In genomic region chr15:83350859-83351258, GRCm38 (mm10) we compare ENCODE assay signal across 9 mouse cellular contexts. TPM values are rescaled to one million over a fixed set of nuclear protein-coding genes. Genes with fewer than 3 reads are reported as not detected.
DNase-seq lines count a peak whose midpoint lies in the region; ATAC-seq lines count a peak whose summit lies in the region.
"Had no signal": no experiment of that assay in that cellular context is flagged by ENCODE, and none has a peak within 500 bp of the region (broad histone marks: within the 10 kb centered on the region; RNA-seq: fewer than 3 reads in every experiment).

No protein-coding gene starts in this region.

- no peaks in the 10 kb centered on the region for H3K27me3 ChIP-seq in heart, embryonic 11.5 days (ENCODE audit: control insufficient read depth, insufficient read depth, low read length)
- no peaks in the 10 kb centered on the region for H3K27me3 ChIP-seq in neural tube, embryonic 12.5 days (replicated peaks)
- no peaks in the 10 kb centered on the region for H3K27me3 ChIP-seq in liver, embryonic 13.5 days
- H3K27me3 ChIP-seq in stomach, embryonic 15.5 days (replicated peaks) = no peaks in the 10 kb centered on the region

- peaks cover 6% of the 10 kb centered on the region; the same call in 1 of the 2 replicates for H3K4me1 ChIP-seq in heart, embryonic 11.5 days (ENCODE audit: control insufficient read depth, insufficient read depth, low read length)
- H3K4me1 ChIP-seq in neural tube, embryonic 12.5 days = peaks cover 11% of the 10 kb centered on the region
- H3K4me1 ChIP-seq in liver, embryonic 13.5 days (replicated peaks) = peaks cover 35% of the 10 kb centered on the region
- 0 out of 2 replicates have a peak, but pooled peaks cover 20% of the 10 kb centered on the region for H3K4me1 ChIP-seq in stomach, embryonic 15.5 days

- no peaks in the 10 kb centered on the region for H3K9me3 ChIP-seq in heart, embryonic 11.5 days (replicated peaks; ENCODE audit: control insufficient read depth, low read length)
- H3K9me3 ChIP-seq in neural tube, embryonic 12.5 days = no peaks in the 10 kb centered on the region
- H3K9me3 ChIP-seq in liver, embryonic 13.5 days (replicated peaks) = no peaks in the 10 kb centered on the region
- no peaks in the 10 kb centered on the region for H3K9me3 ChIP-seq in stomach, embryonic 15.5 days

- no peaks in the 10 kb centered on the region for H3K36me3 ChIP-seq in heart, embryonic 11.5 days (ENCODE audit: control insufficient read depth, insufficient read depth, low read length)
- H3K36me3 ChIP-seq in neural tube, embryonic 12.5 days = no peaks in the 10 kb centered on the region
- H3K36me3 ChIP-seq in liver, embryonic 13.5 days = peaks cover 5% of the 10 kb centered on the region; the same call in 1 of the 2 replicates
- H3K36me3 ChIP-seq in stomach, embryonic 15.5 days = no peaks in the 10 kb centered on the region

- intact Hi-C loops in heart, postnatal 25 days (cut with DNase I) = no loop called here

- H3K4me3 ChIP-seq in heart, embryonic 11.5 days (ENCODE audit: low read depth, low read length) = peak overlapping the region; percentile 78; the same call in 1 of the 2 replicates
- no peak overlapping the region for H3K4me3 ChIP-seq in neural tube, embryonic 12.5 days
- no peak overlapping the region for H3K4me3 ChIP-seq in liver, embryonic 13.5 days (replicated peaks)
- H3K4me3 ChIP-seq in stomach, embryonic 15.5 days (replicated peaks) = peak overlapping the region; percentile 76

- H3K4me2 ChIP-seq in heart, embryonic 11.5 days = peak overlapping the region; percentile 88
- peak overlapping the region; percentile 93 for H3K4me2 ChIP-seq in neural tube, embryonic 12.5 days (replicated peaks)
- peak overlapping the region; percentile 96 for H3K4me2 ChIP-seq in liver, embryonic 13.5 days
- peak overlapping the region; percentile 67 for H3K4me2 ChIP-seq in stomach, embryonic 15.5 days

- H3K9ac ChIP-seq in heart, embryonic 11.5 days (ENCODE audit: low read depth, low read length) = no peak overlapping the region; the same call in 1 of the 2 replicates
- no peak overlapping the region for H3K9ac ChIP-seq in neural tube, embryonic 12.5 days
- peak overlapping the region; percentile 90 for H3K9ac ChIP-seq in liver, embryonic 13.5 days
- no peak overlapping the region for H3K9ac ChIP-seq in stomach, embryonic 15.5 days

- no peak for ATAC-seq in heart, embryonic 11.5 days (replicated peaks; ENCODE audit: insufficient number of reproducible peaks, low FRiP score, low TSS enrichment)
- ATAC-seq in neural tube, embryonic 12.5 days (ENCODE audit: low FRiP score, low read depth) = no peak
- no peak for ATAC-seq in liver, embryonic 13.5 days (ENCODE audit: low read depth)
- ATAC-seq in stomach, embryonic 15.5 days (ENCODE audit: insufficient read depth, low FRiP score, low read depth) = peak; percentile 72

- H3K27ac ChIP-seq in heart, embryonic 11.5 days (ENCODE audit: low read depth, low read length) = no peak overlapping the region
- no peak overlapping the region for H3K27ac ChIP-seq in neural tube, embryonic 12.5 days
- peak overlapping the region; percentile 70; the same call in 1 of the 2 replicates for H3K27ac ChIP-seq in liver, embryonic 13.5 days
- peak overlapping the region; percentile 90 for H3K27ac ChIP-seq in stomach, embryonic 15.5 days

- 60% methylated on average over 2 of the region's 2 CpGs for WGBS in heart, embryonic 11.5 days (ENCODE audit: insufficient replicate concordance)
- WGBS in neural tube, embryonic 12.5 days = 64% methylated on average over 2 of the region's 2 CpGs
- 68% methylated on average over 2 of the region's 2 CpGs for WGBS in liver, embryonic 13.5 days (ENCODE audit: insufficient replicate concordance)
- WGBS in stomach, embryonic 15.5 days = 53% methylated on average over 2 of the region's 2 CpGs

- no peak for DNase-seq in heart, postnatal 25 days (ENCODE audit: low spot score)
- no peak for DNase-seq in neural tube, embryonic 10.5 days (ENCODE audit: extremely low spot score, low spot score)
- no peak for DNase-seq in liver, embryonic 13.5 days
- no peak for DNase-seq in retina, postnatal 1 day
- DNase-seq in thymus, postnatal 14 days = no peak
- DNase-seq: cerebellum, adult 11-12 months had no signal

RNA-seq across cellular contexts. Expression of gene Arfgap3, which starts 0.8 kb away (rescaled TPM):
- 29.9 and 34.4 TPM in 2 replicates for polyA plus RNA-seq in heart, embryonic 11.5 days (2014; fragmentation: Nextera tagmentation; extraction: Ambion mirVana)
- total RNA-seq in heart, postnatal 25 days (2021) = 10 to 100 TPM in 1 of 2 experiments, 1 to 10 TPM in 1; 8.7 to 10.3 TPM
- 37.2 and 39.0 TPM in 2 replicates for polyA plus RNA-seq in neural tube, embryonic 12.5 days (2016; fragmentation: Nextera tagmentation; extraction: Ambion mirVana)
- polyA plus RNA-seq in liver, embryonic 13.5 days (2015; fragmentation: Nextera tagmentation; extraction: Ambion mirVana) = 15.2 and 16.2 TPM in 2 replicates
- 63.0 and 72.4 TPM in 2 replicates for polyA plus RNA-seq in stomach, embryonic 15.5 days (2015; fragmentation: Nextera tagmentation; extraction: Ambion mirVana)

Comparison
In these comparisons a context has a peak if more than half of its experiments do, and no peak if none do; other contexts are left out.
1. H3K27ac ChIP-seq: peak in liver, embryonic 13.5 days (single experiment) and stomach, embryonic 15.5 days (single experiment); none in heart, embryonic 11.5 days (single experiment) and neural tube, embryonic 12.5 days (single experiment).
2. H3K4me3 ChIP-seq: peak in heart, embryonic 11.5 days (single experiment) and stomach, embryonic 15.5 days (single experiment); none in neural tube, embryonic 12.5 days (single experiment) and liver, embryonic 13.5 days (single experiment).
3. Peak in every context shown above with its lines, with median percentiles within 50 percentile points of each other: H3K4me2 ChIP-seq.